Mouse (Mus musculus) G1E (cell line): ENCODE data around the gene Naglu. TPM values are rescaled to one million over a fixed set of nuclear protein-coding genes. Genes with fewer than 3 reads are reported as not detected.

Experiments
- ATAC-seq: 2 replicates; pipeline ENCODE4 v1.8.0; 2016; ENCODE audit warnings: mild to moderate bottlenecking; ENCODE audit not compliant: insufficient number of reproducible peaks, poor library complexity, low FRiP score, severe bottlenecking; ENCODE audit errors: extremely low read depth
- DNase-seq: peaks from one replicate; pipeline ENCODE4 v3.0.0; 2012; ENCODE audit warnings: low spot score
- H3K27me3 ChIP-seq: 2 replicates; pipeline ENCODE4 v1.6.1; 2012; ENCODE audit warnings: mild to moderate bottlenecking, low read length, inconsistent platforms; ENCODE audit not compliant: insufficient read depth
- H3K36me3 ChIP-seq: replicated peaks from 2 replicates; pipeline ENCODE3; 2012; ENCODE audit warnings: mild to moderate bottlenecking, inconsistent platforms
- H3K4me1 ChIP-seq: 2 replicates; pipeline ENCODE4 v1.6.1; 2012; ENCODE audit warnings: low read depth, low read length, inconsistent platforms, mixed read lengths; ENCODE audit not compliant: insufficient read depth
- H3K4me3 ChIP-seq: 2 replicates; pipeline ENCODE4 v1.5.1; 2012; ENCODE audit warnings: low read depth, mild to moderate bottlenecking, inconsistent platforms, low read length, moderate library complexity, mixed read lengths
- H3K9me3 ChIP-seq: replicated peaks from 2 replicates; pipeline ENCODE4 v1.6.1; 2012; ENCODE audit warnings: inconsistent platforms
- CTCF ChIP-seq: IDR thresholded peaks from 2 replicates; pipeline ENCODE4 v1.5.1; 2012; ENCODE audit warnings: low read depth, low read length, inconsistent platforms, mixed read lengths
- GATA1 ChIP-seq: IDR thresholded peaks from 2 replicates; pipeline ENCODE4 v1.6.1; 2012; ENCODE audit warnings: borderline replicate concordance, low read length, inconsistent platforms, mixed read lengths
- GATA2 ChIP-seq: IDR thresholded peaks from 2 replicates; pipeline ENCODE4 v1.6.1; 2012; ENCODE audit warnings: low read depth, low read length, inconsistent platforms, borderline replicate concordance
- POLR2AphosphoS5 ChIP-seq: IDR thresholded peaks from 2 replicates; pipeline ENCODE4 v1.6.1; 2012; ENCODE audit warnings: low read depth, low read length, inconsistent platforms; ENCODE audit not compliant: insufficient replicate concordance
- TAL1 ChIP-seq: conservative IDR thresholded peaks from 2 replicates; pipeline ENCODE4 v1.6.1; 2012; ENCODE audit warnings: low read depth, low read length, inconsistent platforms, mixed read lengths
- polyA plus RNA-seq: library from polyadenylated mRNA; stranded (reverse); fragments of >175 nt; gene quantifications from 2 replicates; pipeline ENCODE4 v1.2.3, GENCODE M21; 2012
- total RNA-seq, 2 experiments: library from RNA; stranded (forward) in 1 of 2; stranded (reverse) in 1 of 2; fragments of 200-1000 nt in 1 of 2; fragments of >200 nt in 1 of 2; fragmentation: Nextera tagmentation in 1 of 2; gene quantifications; 2 replicates each; pipeline ENCODE4 v1.2.3; 2014 to 2017

Naglu gene
- total and polyA plus RNA-seq, 3 experiments: 6.3 to 14.2 (median 6.4) TPM

GRCm38 (mm10) chr11:101079746-101080145, 9.9 kb downstream of the Naglu start:
- no peak overlapping the region; the same call in 1 of the 2 replicates for H3K4me3 ChIP-seq
- ATAC-seq (no peak), DNase-seq (no peak)
- no peaks in the 10 kb centered on the region for H3K9me3 ChIP-seq
- H3K36me3 ChIP-seq: peaks cover 28% of the 10 kb centered on the region
- H3K4me1 ChIP-seq: peaks cover 46% of the 10 kb centered on the region
- no peak for TF ChIP-seq CTCF
- TF ChIP-seq POLR2AphosphoS5: no peak
- TF ChIP-seq GATA2: no peak
- no peak for TF ChIP-seq GATA1
- no peak for TF ChIP-seq TAL1
- H3K27me3 ChIP-seq: peaks cover 24% of the 10 kb centered on the region

GRCm38 (mm10) chr11:101080421-101080820, 10.6 kb downstream of the Naglu start:
- TF ChIP-seq GATA2 (no peak), TAL1 (no peak), POLR2AphosphoS5 (no peak), CTCF (no peak), GATA1 (no peak)

GRCm38 (mm10) chr11:101081659-101082058, 11.8 kb downstream of the Naglu start:
- Histone ChIP-seq H3K4me3 (peak overlapping the region; percentile 93; the same call in 1 of the 2 replicates), H3K36me3 (peaks cover 39% of the 10 kb centered on the region), H3K27me3 (peaks cover 18% of the 10 kb centered on the region), H3K4me1 (peaks cover 62% of the 10 kb centered on the region), H3K9me3 (no peaks in the 10 kb centered on the region)
- TF ChIP-seq CTCF (no peak), GATA1 (no peak), TAL1 (no peak), GATA2 (no peak), POLR2AphosphoS5 (no peak)
- DNase-seq (no peak), ATAC-seq (no peak)

More at GRCm38 (mm10) chr11:101080421-101080820, 10.6 kb downstream of the Naglu start:
- Histone ChIP-seq H3K4me3 (no peak overlapping the region), H3K27me3 (peaks cover 24% of the 10 kb centered on the region), H3K9me3 (no peaks in the 10 kb centered on the region), H3K4me1 (peaks cover 52% of the 10 kb centered on the region), H3K36me3 (peaks cover 35% of the 10 kb centered on the region)
- DNase-seq (no peak), ATAC-seq (no peak)

GRCm38 (mm10) chr11:101082208-101083082, 12.6 kb downstream of the Naglu start, which contains the start of gene Coasy:
Gene Coasy, plus strand, starts transcription at chr11:101082565.
- peaks cover 18% of the 10 kb centered on the region for H3K27me3 ChIP-seq
- peaks cover 70% of the 10 kb centered on the region for H3K4me1 ChIP-seq
- peak; percentile 86 for DNase-seq
- peak; percentile 56 for ATAC-seq
- peak within 1 kb of the TSS; percentile 93 for H3K4me3 ChIP-seq
- H3K9me3 ChIP-seq: no peaks in the 10 kb centered on the region
- TF ChIP-seq GATA1: no peak
- TF ChIP-seq CTCF: peak; percentile 25; the same call in 1 of the 2 replicates
- H3K36me3 ChIP-seq: peaks cover 35% of the 10 kb centered on the region

- Histone ChIP-seq H3K27me3 (peaks cover 18% of the 10 kb centered on the region), H3K36me3 (peaks cover 42% of the 10 kb centered on the region), H3K9me3 (no peaks in the 10 kb centered on the region), H3K4me3 (peak overlapping the region; percentile 93), H3K4me1 (peaks cover 77% of the 10 kb centered on the region)
- no peak for DNase-seq
- no peak for TF ChIP-seq POLR2AphosphoS5
- no peak for TF ChIP-seq TAL1
- no peak for TF ChIP-seq GATA1
- no peak for TF ChIP-seq GATA2
- no peak for TF ChIP-seq CTCF
- no peak for ATAC-seq
Measured at GRCm38 (mm10) chr11:101083083-101083697, 13.4 kb downstream of the Naglu start.

GRCm38 (mm10) chr11:101084246-101084645, 14.4 kb downstream of the Naglu start:
- no peak for DNase-seq
- no peak for ATAC-seq
- no peak for TF ChIP-seq GATA2
- TF ChIP-seq POLR2AphosphoS5: no peak
- no peak for TF ChIP-seq CTCF
- TF ChIP-seq GATA1: no peak
- TF ChIP-seq TAL1: no peak
- Histone ChIP-seq H3K4me1 (peaks cover 83% of the 10 kb centered on the region), H3K27me3 (peaks cover 8% of the 10 kb centered on the region), H3K4me3 (no peak overlapping the region; the same call in 1 of the 2 replicates), H3K9me3 (no peaks in the 10 kb centered on the region), H3K36me3 (peaks cover 53% of the 10 kb centered on the region)
